Mouse (Mus musculus): ENCODE measurements at regions not wholly inside any gene's neighbourhood (a gene's known extent, or its start where the extent isn't known, plus 50 kb on each side); places are given as distances from the start of the nearest gene placed in this dataset.

DNA sequence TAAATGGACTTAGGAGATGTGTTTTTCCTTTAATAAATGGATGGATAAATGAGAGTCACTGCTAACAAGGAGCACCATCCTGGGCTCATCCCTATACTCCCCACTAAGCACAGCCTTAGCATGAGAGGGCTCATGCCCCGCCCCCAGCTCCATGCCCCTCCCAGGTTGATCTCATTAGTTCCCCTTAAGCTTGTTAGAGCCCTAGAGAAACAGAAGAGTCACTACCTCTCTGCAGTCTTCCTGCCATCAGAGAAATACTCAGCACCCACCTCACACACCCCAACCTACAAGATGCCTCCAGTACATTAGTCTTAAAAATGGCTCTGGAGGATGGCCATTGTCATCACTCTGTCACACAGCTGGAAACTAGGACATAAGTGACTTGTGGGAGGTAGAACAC is 202.8 kb upstream of the Hnrnpa3 start:
- no peak overlapping the region for H3K9ac ChIP-seq
- H3K9me3 ChIP-seq, result no peaks in the 10 kb centered on the region
- H3K27ac ChIP-seq (replicated peaks), result no peak overlapping the region
- 86% methylated on average over 1 of the region's 1 CpGs for WGBS
- H3K27me3 ChIP-seq, result no peaks in the 10 kb centered on the region
- ATAC-seq (ENCODE audit: low FRiP score, low read depth), result no peak
- no peaks in the 10 kb centered on the region; the same call in 1 of the 2 replicates for H3K4me1 ChIP-seq (replicated peaks)
- H3K4me2 ChIP-seq, result no peak overlapping the region
- no peak overlapping the region for H3K4me3 ChIP-seq
- H3K36me3 ChIP-seq, result no peaks in the 10 kb centered on the region

DNA sequence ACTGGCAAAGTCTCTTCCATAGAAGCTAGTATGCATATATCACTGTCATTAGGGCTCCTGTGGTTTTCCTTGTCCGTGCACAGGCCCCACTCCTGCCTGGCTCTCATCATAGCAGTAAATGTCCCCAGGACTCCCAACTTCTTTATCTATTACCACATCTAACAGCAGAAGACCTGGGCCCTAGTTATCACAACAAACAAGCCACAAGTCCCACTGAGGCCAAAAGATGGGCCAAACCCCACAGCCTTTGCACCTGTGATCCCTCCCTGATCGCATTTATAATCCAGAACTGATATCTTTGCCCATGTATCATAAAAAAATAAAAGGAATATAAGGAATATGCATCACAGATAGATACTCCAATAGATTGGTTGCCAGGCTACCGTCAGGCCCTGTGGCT is 201.6 kb upstream of the Hnrnpa3 start:
- Histone ChIP-seq H3K9ac (no peak overlapping the region), H3K4me2 (no peak overlapping the region), H3K9me3 (no peaks in the 10 kb centered on the region), H3K36me3 (no peaks in the 10 kb centered on the region), H3K4me1 (replicated peaks) (peaks cover 8% of the 10 kb centered on the region), H3K4me3 (no peak overlapping the region), H3K27ac (replicated peaks) (no peak overlapping the region), H3K27me3 (no peaks in the 10 kb centered on the region)
- no peak for ATAC-seq (ENCODE audit: low FRiP score, low read depth)
- WGBS, result 88% methylated on average over 3 of the region's 3 CpGs

DNA sequence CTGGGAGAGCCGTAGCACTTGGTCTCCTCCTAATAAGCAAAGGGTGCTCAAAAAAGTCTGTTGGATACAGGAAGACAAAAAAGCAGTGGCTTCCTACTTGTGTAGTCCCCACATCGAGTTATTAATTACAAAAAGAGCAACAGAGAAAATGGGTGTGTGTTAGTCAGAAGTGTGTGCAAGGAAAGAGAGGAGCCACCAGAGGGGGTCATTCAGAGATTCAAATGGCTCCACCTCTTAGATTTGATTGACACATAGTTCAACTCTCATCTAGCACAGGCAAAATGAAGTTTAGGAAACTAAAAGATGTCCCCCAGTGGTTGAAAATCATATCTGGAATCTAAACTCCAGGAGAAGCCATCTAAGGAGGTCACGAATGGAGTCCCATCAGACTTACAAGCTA is 200.2 kb upstream of the Hnrnpa3 start:
- Histone ChIP-seq H3K27me3 (no peaks in the 10 kb centered on the region), H3K4me1 (replicated peaks) (peaks cover 8% of the 10 kb centered on the region), H3K9me3 (no peaks in the 10 kb centered on the region), H3K27ac (replicated peaks) (no peak overlapping the region), H3K4me2 (no peak overlapping the region), H3K9ac (no peak overlapping the region), H3K36me3 (no peaks in the 10 kb centered on the region), H3K4me3 (no peak overlapping the region)
- ATAC-seq (ENCODE audit: low FRiP score, low read depth), result no peak
- WGBS, result 91% methylated on average over 3 of the region's 3 CpGs

DNA sequence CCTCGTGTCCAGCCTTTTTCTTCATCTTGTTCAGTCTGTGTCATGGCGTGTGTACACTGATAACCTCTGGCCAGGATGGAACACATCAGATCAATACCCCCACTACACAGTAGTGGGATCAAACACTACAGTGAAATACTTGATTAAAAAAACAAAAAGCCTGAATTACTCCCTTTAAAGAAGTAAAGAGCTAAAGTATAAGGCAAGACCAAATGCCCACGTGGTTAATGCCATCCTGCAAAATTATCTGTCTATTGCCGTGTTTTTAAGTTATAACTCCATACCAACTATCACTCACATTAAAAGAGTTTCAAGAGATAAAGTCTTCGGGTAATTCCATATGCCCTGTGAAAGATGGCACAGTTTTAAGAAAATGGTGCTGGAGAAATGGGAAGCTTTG is 198.6 kb upstream of the Hnrnpa3 start:
- Histone ChIP-seq H3K4me3 (no peak overlapping the region), H3K9ac (no peak overlapping the region), H3K27ac (replicated peaks) (no peak overlapping the region), H3K27me3 (no peaks in the 10 kb centered on the region), H3K4me1 (replicated peaks) (peaks cover 8% of the 10 kb centered on the region), H3K4me2 (no peak overlapping the region), H3K36me3 (no peaks in the 10 kb centered on the region), H3K9me3 (no peaks in the 10 kb centered on the region)
- no peak for ATAC-seq (ENCODE audit: low FRiP score, low read depth)
- 88% methylated on average over 5 of the region's 5 CpGs for WGBS

DNA sequence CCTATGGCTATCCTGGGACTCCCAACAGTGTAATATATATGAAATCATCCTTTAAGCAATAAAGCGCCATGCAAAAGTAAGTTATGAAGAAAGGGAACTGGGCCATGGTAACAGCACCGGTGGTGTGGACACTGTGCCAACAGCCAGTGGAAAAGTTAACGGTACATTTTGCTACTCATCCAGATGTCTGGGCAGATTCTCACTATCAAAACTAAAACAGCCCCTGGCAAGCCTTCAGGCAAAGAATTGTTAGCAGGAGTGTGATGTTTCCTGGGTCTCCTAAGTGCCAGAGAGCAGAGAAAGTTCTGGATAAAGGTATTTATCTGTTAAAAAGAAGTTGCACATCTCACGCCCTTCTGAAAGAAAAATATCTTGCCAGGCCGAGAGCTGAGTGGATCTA is 198.0 kb upstream of the Hnrnpa3 start:
- Histone ChIP-seq H3K4me2 (no peak overlapping the region), H3K9me3 (no peaks in the 10 kb centered on the region), H3K27me3 (no peaks in the 10 kb centered on the region), H3K4me1 (replicated peaks) (peaks cover 8% of the 10 kb centered on the region), H3K27ac (replicated peaks) (no peak overlapping the region), H3K4me3 (no peak overlapping the region), H3K36me3 (no peaks in the 10 kb centered on the region), H3K9ac (no peak overlapping the region)
- no peak for ATAC-seq (ENCODE audit: low FRiP score, low read depth)
- WGBS, result 68% methylated on average over 5 of the region's 5 CpGs

DNA sequence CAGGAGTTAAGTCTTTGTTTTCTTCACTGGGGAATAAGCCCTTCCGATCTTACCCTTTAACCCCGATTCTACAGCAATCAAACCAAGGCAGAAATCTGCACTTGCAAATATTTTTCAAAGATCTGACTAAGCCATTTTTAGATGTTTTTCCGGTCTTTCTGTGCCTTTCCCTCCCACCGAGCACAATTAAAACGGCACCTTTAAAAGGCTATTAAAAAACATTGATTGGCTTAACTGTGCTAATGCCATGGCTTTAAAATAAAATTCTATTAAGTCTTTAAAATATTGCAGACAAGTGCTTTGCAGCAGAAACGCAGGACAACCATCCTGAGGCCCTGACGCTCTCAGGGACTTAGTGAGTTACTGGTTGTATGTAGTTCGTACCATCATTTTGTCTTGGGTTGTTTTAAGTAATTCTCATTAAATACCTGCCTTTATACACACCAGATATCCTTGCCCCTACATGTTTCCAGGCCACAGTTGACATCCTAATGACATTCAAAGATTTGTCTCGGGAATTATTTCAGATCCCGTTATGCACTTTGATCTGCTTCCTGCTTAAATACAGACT is 197.6 kb upstream of the Hnrnpa3 start:
- H3K9me3 ChIP-seq, result no peaks in the 10 kb centered on the region
- no peak overlapping the region for H3K4me3 ChIP-seq
- H3K27ac ChIP-seq (replicated peaks), result no peak overlapping the region
- no peak for ATAC-seq (ENCODE audit: low FRiP score, low read depth)
- WGBS, result 61% methylated on average over 10 of the region's 10 CpGs
- H3K36me3 ChIP-seq, result no peaks in the 10 kb centered on the region
- no peak overlapping the region for H3K9ac ChIP-seq
- H3K27me3 ChIP-seq, result no peaks in the 10 kb centered on the region
- peaks cover 8% of the 10 kb centered on the region for H3K4me1 ChIP-seq (replicated peaks)
- no peak overlapping the region for H3K4me2 ChIP-seq

DNA sequence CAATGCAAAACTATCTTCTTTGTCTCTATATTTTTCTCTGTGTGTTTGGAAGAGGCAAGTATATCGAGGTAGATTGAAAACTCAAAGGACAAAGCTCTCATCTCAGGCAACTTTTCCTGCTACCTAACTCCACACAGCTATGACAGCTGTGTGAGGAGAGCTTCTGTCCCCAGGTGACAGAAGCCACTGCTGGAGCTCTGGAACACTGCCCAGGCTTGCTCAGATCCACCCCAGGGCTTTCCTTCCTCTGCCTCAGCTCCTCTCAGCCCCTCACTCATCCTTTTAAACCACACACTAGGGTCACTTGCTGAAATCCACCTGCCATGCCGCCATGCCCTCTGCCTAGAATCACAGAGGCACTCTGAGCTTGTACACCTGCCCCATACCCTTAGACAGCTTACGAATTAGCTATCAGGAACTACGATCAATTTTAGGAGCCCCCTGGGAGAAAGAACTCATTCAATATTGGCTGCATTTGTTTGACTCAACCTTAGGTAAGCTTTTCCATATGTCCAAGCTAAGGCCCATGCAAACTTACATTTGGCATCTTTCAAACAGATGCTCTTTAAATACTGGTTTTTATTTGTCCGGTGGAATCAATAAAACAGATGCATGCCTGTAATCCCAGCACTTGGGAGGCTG is 196.9 kb upstream of the Hnrnpa3 start:
- Histone ChIP-seq H3K36me3 (no peaks in the 10 kb centered on the region), H3K4me2 (no peak overlapping the region), H3K9ac (no peak overlapping the region), H3K4me1 (replicated peaks) (peaks cover 8% of the 10 kb centered on the region), H3K27ac (replicated peaks) (no peak overlapping the region), H3K9me3 (no peaks in the 10 kb centered on the region), H3K27me3 (no peaks in the 10 kb centered on the region), H3K4me3 (no peak overlapping the region)
- 63% methylated on average over 5 of the region's 5 CpGs for WGBS
- no peak for ATAC-seq (ENCODE audit: low FRiP score, low read depth)

DNA sequence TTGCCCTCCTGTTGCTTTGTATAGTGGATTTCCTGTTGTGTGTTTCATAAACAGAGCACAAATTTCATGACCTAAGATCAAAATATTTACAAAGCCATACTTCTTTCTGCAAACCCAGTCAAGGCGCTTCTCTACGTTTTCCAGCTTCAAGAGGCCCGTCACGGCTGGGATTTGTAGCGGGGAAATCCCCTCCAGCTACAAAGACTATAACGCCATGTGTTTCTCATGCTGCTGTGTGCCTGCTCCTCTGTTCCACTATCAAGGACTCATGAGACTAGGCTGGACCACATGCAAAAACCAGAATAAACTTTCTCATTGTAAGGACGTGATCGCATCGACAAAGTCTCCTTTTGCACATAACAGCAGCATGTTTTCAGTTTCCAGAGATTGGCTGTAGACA is 196.0 kb upstream of the Hnrnpa3 start:
- Histone ChIP-seq H3K4me3 (no peak overlapping the region), H3K36me3 (no peaks in the 10 kb centered on the region), H3K27ac (replicated peaks) (no peak overlapping the region), H3K27me3 (no peaks in the 10 kb centered on the region), H3K9me3 (no peaks in the 10 kb centered on the region), H3K9ac (no peak overlapping the region), H3K4me2 (no peak overlapping the region), H3K4me1 (replicated peaks) (peaks cover 8% of the 10 kb centered on the region)
- no peak for ATAC-seq (ENCODE audit: low FRiP score, low read depth)
- 75% methylated on average over 9 of the region's 9 CpGs for WGBS

DNA sequence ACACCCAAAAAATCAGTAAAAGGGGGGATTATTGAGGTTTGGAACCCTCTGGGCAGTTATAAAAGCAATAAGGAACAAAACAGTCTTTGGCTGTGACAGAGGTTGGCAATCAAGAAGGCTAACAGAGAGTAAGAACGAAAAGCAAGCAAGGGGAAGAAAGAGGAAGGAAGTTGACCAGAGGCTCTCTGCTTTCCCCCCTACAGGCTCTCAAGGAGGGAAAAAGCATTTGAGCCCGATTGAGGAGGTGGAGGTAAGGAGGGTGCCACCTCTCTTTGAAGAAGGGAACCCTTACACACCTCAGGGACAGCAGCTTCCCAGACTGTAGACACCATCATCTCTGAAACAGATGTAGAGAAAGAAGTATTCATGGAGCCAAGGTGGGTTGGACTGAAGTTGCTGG is 194.6 kb upstream of the Hnrnpa3 start:
- 68% methylated on average over 2 of the region's 2 CpGs for WGBS
- Histone ChIP-seq H3K36me3 (no peaks in the 10 kb centered on the region), H3K9me3 (no peaks in the 10 kb centered on the region), H3K27ac (replicated peaks) (no peak overlapping the region), H3K27me3 (no peaks in the 10 kb centered on the region), H3K4me3 (no peak overlapping the region), H3K4me2 (no peak overlapping the region), H3K4me1 (replicated peaks) (peaks cover 8% of the 10 kb centered on the region), H3K9ac (no peak overlapping the region)
- no peak for ATAC-seq (ENCODE audit: low FRiP score, low read depth)

DNA sequence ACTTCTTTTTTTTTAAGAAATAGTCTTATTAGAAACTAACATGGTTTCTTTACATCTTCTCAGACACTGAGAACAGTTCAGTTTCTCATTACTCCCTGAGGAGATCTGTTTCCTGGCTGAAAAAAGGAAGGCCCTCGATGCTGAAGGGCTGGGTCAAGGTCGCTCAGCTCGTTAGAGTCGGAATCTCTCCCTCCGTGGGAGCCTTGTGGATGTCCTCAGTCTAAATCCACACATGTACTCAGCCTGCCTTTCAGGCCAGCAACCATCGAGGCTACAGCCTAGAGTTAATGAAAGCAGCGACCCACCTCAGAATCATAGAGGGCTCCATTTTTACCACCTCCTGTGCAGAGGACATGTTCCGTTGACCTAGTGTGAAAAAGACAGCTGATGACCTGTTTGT is 190.2 kb upstream of the Hnrnpa3 start:
- Histone ChIP-seq H3K27ac (replicated peaks) (no peak overlapping the region), H3K36me3 (no peaks in the 10 kb centered on the region), H3K9me3 (no peaks in the 10 kb centered on the region), H3K27me3 (no peaks in the 10 kb centered on the region), H3K9ac (no peak overlapping the region), H3K4me1 (replicated peaks) (peaks cover 11% of the 10 kb centered on the region), H3K4me2 (no peak overlapping the region), H3K4me3 (no peak overlapping the region)
- 73% methylated on average over 8 of the region's 8 CpGs for WGBS
- ATAC-seq (ENCODE audit: low FRiP score, low read depth), result no peak

DNA sequence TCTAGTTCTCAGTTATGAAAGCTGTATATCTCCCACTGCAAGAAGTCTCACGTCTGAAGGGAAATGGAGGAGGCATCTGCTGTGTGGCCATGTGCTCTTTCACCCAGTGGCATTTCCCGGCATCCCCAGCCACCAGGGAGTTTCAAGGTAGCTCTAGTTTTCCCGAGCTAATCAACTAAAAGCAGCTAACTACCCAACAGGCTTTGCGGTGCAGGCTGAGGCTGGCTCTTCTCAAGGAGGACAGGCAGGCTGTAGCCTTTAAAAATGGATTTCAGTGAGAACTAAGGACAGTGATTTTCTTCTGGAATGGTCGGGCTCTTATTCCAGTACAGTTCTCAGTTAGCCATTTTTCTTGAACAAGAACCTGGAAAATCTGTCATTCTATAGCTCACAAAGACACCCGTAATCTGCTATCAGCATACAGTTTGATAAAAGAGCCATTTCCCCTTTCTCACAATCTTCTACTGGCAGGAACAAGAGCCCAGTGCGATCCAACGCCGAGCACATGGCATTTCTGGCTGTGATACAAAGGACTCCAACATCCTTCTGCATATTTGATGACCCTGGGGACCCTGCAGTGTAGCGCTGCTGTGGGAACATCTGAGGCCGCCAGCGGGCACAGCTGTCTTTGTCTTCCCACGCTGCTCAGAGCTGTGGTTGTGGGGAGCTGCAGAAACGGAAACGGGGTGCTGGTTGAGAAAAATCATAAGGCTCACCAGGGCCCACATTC is 188.9 kb upstream of the Hnrnpa3 start:
- 11% methylated on average over 15 of the region's 15 CpGs for WGBS
- peak; percentile 89; the same call in 1 of the 2 replicates for ATAC-seq (ENCODE audit: low FRiP score, low read depth)

DNA sequence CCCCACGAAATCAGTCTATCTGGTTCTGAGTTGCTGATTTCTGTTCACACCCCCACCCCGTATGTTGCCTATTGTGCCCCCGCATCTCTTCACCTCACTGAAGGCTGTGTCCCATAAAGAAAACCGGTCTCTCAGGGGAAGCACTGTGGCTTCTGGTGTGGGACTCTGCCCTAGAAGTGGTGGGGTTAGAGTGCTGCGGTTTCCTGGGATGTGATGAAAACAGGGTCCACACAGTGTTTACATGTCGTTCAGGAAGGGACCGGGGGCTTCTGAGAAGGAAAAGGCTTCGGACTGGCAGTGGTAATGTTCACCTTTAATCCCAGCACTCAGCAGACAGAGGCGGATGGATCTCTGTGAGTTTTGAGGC is 188.4 kb upstream of the Hnrnpa3 start:
- peak overlapping the region; percentile 67 for H3K27ac ChIP-seq (replicated peaks)
- H3K27me3 ChIP-seq, result no peaks in the 10 kb centered on the region
- H3K4me3 ChIP-seq, result no peak overlapping the region
- H3K4me2 ChIP-seq, result peak overlapping the region; percentile 39; the same call in 1 of the 2 replicates
- ATAC-seq (ENCODE audit: low FRiP score, low read depth), result no peak
- H3K4me1 ChIP-seq (replicated peaks), result peaks cover 11% of the 10 kb centered on the region
- no peak overlapping the region for H3K9ac ChIP-seq
- 37% methylated on average over 9 of the region's 9 CpGs for WGBS
- H3K36me3 ChIP-seq, result no peaks in the 10 kb centered on the region
- no peaks in the 10 kb centered on the region for H3K9me3 ChIP-seq

More for the DNA sequence above, 188.9 kb upstream of the Hnrnpa3 start:
- H3K27ac ChIP-seq (replicated peaks), result peak overlapping the region; percentile 67
- no peak overlapping the region for H3K4me3 ChIP-seq
- H3K27me3 ChIP-seq, result no peaks in the 10 kb centered on the region
- no peaks in the 10 kb centered on the region for H3K36me3 ChIP-seq
- no peaks in the 10 kb centered on the region for H3K9me3 ChIP-seq
- peaks cover 11% of the 10 kb centered on the region for H3K4me1 ChIP-seq (replicated peaks)
- H3K9ac ChIP-seq, result no peak overlapping the region
- H3K4me2 ChIP-seq, result peak overlapping the region; percentile 39

All from hindbrain, embryonic 15.5 days (tissue).